Mouse (Mus musculus) heart, embryonic 13.5 days (tissue): Measurements from ENCODE around the gene Tbata. TPM values are rescaled to one million over a fixed set of nuclear protein-coding genes. Genes with fewer than 3 reads are reported as not detected.

Source experiments
- ATAC-seq: fragments of 200-750 bp; cut with Nextera tagmentation; 2 replicates; pipeline ENCODE4 v1.8.0; 2017; ENCODE audit warnings: moderate TSS enrichment; ENCODE audit not compliant: insufficient number of reproducible peaks, low FRiP score, low TSS enrichment; ENCODE audit errors: extremely low read depth
- H3K27ac ChIP-seq: fragments of 300-500 bp; sonication (generic); replicated peaks from 2 replicates; pipeline ENCODE4 v1.5.1; 2015; ENCODE audit warnings: moderate library complexity, mild to moderate bottlenecking, inconsistent platforms
- H3K27me3 ChIP-seq: fragments of 300-500 bp; sonication (generic); replicated peaks from 2 replicates; pipeline ENCODE4 v1.6.1; 2015; ENCODE audit warnings: mild to moderate bottlenecking, inconsistent platforms
- H3K36me3 ChIP-seq: fragments of 300-500 bp; sonication (generic); 2 replicates; pipeline ENCODE4 v1.6.1; 2015; ENCODE audit warnings: mild to moderate bottlenecking, inconsistent platforms
- H3K4me1 ChIP-seq: fragments of 300-500 bp; sonication (generic); 2 replicates; pipeline ENCODE4 v1.6.1; 2015; ENCODE audit warnings: inconsistent platforms
- H3K4me2 ChIP-seq: fragments of 300-500 bp; sonication (generic); 2 replicates; pipeline ENCODE4 v1.6.1; 2015; ENCODE audit warnings: inconsistent platforms, mild to moderate bottlenecking, moderate library complexity
- H3K4me3 ChIP-seq: fragments of 300-500 bp; sonication (generic); 2 replicates; pipeline ENCODE4 v1.5.1; 2015; ENCODE audit warnings: moderate library complexity, mild to moderate bottlenecking, inconsistent platforms
- H3K9ac ChIP-seq: fragments of 300-500 bp; sonication (generic); 2 replicates; pipeline ENCODE4 v1.6.1; 2015; ENCODE audit warnings: inconsistent platforms, mild to moderate bottlenecking, moderate library complexity
- H3K9me3 ChIP-seq: fragments of 300-500 bp; sonication (generic); 2 replicates; pipeline ENCODE4 v1.6.1; 2016; ENCODE audit warnings: inconsistent platforms
- WGBS: fragments of 180-500 bp; shearing (Covaris S2); methylation state at CpG from one replicate; pipeline ENCODE4 v1.1.7; 2015; ENCODE audit warnings: mixed read lengths; 5-methylcytosine and 5-hydroxymethylcytosine counted together
- polyA plus RNA-seq: library from polyadenylated mRNA; unstranded; fragments of >200 nt; fragmentation: Nextera tagmentation; extraction: Ambion mirVana; gene quantifications from 2 replicates; pipeline ENCODE4 v1.2.1, GENCODE M21; 2015

Gene Tbata
- polyA plus RNA-seq, result not detected in 2 replicates

GRCm38 (mm10) chr10:61171654-61172053, at the start of gene Tbata:
Gene Tbata (plus strand): TSS chr10:61171954.
- Histone ChIP-seq H3K9me3 (no peaks in the 10 kb centered on the region), H3K27ac (no peak within 1 kb of the TSS), H3K4me3 (no peak within 1 kb of the TSS), H3K9ac (no peak within 1 kb of the TSS), H3K36me3 (no peaks in the 10 kb centered on the region), H3K4me1 (peaks cover 9% of the 10 kb centered on the region; the same call in 1 of the 2 replicates), H3K4me2 (no peak within 1 kb of the TSS), H3K27me3 (peaks cover 36% of the 10 kb centered on the region)
- no peak for ATAC-seq
- 36% methylated on average over 3 of the region's 3 CpGs for WGBS

DNA sequence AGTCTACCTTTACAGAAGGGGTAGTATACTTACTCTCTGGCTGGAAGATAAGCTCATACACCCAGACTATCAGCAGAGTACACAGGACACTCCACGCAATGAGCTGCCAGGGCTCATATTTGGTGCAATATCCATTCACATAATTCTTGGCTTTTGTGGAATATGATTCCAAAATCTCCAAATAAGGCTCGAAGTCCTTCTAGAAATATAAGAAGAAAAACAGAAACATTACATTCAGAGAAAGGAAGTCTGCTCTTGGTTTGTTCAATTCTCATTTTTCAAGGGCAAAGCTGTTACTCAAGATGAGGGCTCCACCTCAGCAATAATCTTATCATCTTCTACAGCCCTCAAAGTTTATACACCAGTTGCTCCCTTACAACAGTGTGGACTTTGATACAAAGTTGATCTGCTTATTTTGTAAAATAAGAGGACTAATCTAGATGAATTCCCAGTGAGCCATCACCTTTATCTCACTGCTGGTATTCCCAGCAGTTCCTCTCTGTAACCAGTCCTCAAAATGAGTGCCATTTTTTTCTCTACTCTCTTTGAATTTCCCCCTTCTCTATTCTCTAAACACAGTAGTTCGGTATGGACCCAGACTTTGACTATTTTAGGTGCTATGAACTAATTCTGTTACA, 48.4 kb upstream of the Tbata start:
- Histone ChIP-seq H3K27ac (no peak overlapping the region), H3K4me1 (no peaks in the 10 kb centered on the region), H3K36me3 (peaks cover 36% of the 10 kb centered on the region), H3K27me3 (no peaks in the 10 kb centered on the region), H3K9ac (no peak overlapping the region), H3K4me3 (no peak overlapping the region), H3K4me2 (no peak overlapping the region), H3K9me3 (no peaks in the 10 kb centered on the region)
- 73% methylated on average over 3 of the region's 3 CpGs for WGBS
- no peak for ATAC-seq

GRCm38 (mm10) chr10:61124462-61124861, 47.3 kb upstream of the Tbata start:
- Histone ChIP-seq H3K36me3 (peaks cover 36% of the 10 kb centered on the region), H3K4me2 (no peak overlapping the region), H3K27me3 (no peaks in the 10 kb centered on the region), H3K4me3 (no peak overlapping the region), H3K4me1 (no peaks in the 10 kb centered on the region), H3K27ac (no peak overlapping the region), H3K9ac (no peak overlapping the region), H3K9me3 (no peaks in the 10 kb centered on the region)
- no peak for ATAC-seq
- WGBS, result 75% methylated on average over 2 of the region's 2 CpGs

- Histone ChIP-seq H3K27me3 (no peaks in the 10 kb centered on the region), H3K36me3 (peaks cover 30% of the 10 kb centered on the region), H3K9me3 (no peaks in the 10 kb centered on the region), H3K4me2 (no peak overlapping the region), H3K4me1 (no peaks in the 10 kb centered on the region), H3K27ac (no peak overlapping the region), H3K9ac (no peak overlapping the region), H3K4me3 (no peak overlapping the region)
- 93% methylated on average over 1 of the region's 1 CpGs for WGBS
- no peak for ATAC-seq
Observed at GRCm38 (mm10) chr10:61128701-61129365, 42.9 kb upstream of the Tbata start.

- Histone ChIP-seq H3K27me3 (no peaks in the 10 kb centered on the region), H3K9ac (no peak overlapping the region), H3K9me3 (no peaks in the 10 kb centered on the region), H3K36me3 (peaks cover 30% of the 10 kb centered on the region), H3K27ac (no peak overlapping the region), H3K4me3 (no peak overlapping the region), H3K4me2 (no peak overlapping the region), H3K4me1 (no peaks in the 10 kb centered on the region)
- whole genome bisulfite sequencing, result 81% methylated on average over 3 of the region's 3 CpGs
- ATAC-seq, result no peak
Observed at GRCm38 (mm10) chr10:61130959-61131358, 40.8 kb upstream of the Tbata start.

- no peak overlapping the region for H3K9ac ChIP-seq
- H3K9me3 ChIP-seq, result no peaks in the 10 kb centered on the region
- H3K4me3 ChIP-seq, result no peak overlapping the region
- no peak overlapping the region for H3K4me2 ChIP-seq
- no peaks in the 10 kb centered on the region for H3K4me1 ChIP-seq
- 67% methylated on average over 4 of the region's 4 CpGs for WGBS
- ATAC-seq, result no peak
- no peak overlapping the region for H3K27ac ChIP-seq
- peaks cover 29% of the 10 kb centered on the region for H3K36me3 ChIP-seq
- H3K27me3 ChIP-seq, result no peaks in the 10 kb centered on the region
Observed at GRCm38 (mm10) chr10:61134041-61134440, 37.7 kb upstream of the Tbata start.

DNA sequence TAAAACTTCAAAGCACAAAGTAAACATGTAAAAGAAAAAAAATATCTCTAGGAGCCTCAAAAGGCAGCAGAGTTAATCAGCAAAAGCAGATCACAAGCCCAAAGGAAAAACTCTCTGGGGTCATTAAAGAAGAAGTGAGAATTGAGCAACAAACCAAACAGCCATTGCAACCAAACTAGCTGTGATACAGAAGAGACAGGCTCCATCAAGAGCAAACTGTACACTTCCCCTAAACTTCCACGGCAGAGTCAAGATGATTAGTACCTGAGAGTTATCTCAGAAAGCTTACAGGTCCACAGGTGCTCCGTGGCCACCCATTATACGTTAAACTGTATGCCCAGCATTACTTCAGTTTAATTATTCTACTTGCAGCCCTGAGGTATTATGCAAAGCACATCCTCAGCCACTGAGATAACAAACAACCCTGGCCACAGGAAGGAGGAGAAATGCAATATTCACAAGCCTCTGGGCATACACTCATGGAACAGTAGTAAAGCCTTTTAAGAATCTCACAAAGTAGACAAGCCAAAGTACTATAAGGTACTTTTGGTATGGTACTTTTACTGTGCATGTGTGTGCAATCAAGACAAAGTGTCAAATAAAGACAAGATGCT, 36.4 kb upstream of the Tbata start:
- Histone ChIP-seq H3K27ac (no peak overlapping the region), H3K9ac (no peak overlapping the region), H3K4me2 (no peak overlapping the region), H3K36me3 (peaks cover 30% of the 10 kb centered on the region), H3K27me3 (no peaks in the 10 kb centered on the region), H3K4me3 (no peak overlapping the region), H3K4me1 (no peaks in the 10 kb centered on the region), H3K9me3 (no peaks in the 10 kb centered on the region)
- 50% methylated on average over 3 of the region's 3 CpGs for WGBS
- ATAC-seq, result no peak

GRCm38 (mm10) chr10:61137567-61137966, 34.2 kb upstream of the Tbata start:
- no peaks in the 10 kb centered on the region for H3K9me3 ChIP-seq
- no peaks in the 10 kb centered on the region for H3K27me3 ChIP-seq
- ATAC-seq, result no peak
- no peaks in the 10 kb centered on the region for H3K4me1 ChIP-seq
- H3K27ac ChIP-seq, result no peak overlapping the region
- H3K4me2 ChIP-seq, result no peak overlapping the region
- H3K4me3 ChIP-seq, result no peak overlapping the region
- 61% methylated on average over 1 of the region's 1 CpGs for WGBS
- H3K36me3 ChIP-seq, result peaks cover 29% of the 10 kb centered on the region
- no peak overlapping the region for H3K9ac ChIP-seq

GRCm38 (mm10) chr10:61143343-61143742, 28.4 kb upstream of the Tbata start:
- Histone ChIP-seq H3K9me3 (no peaks in the 10 kb centered on the region), H3K36me3 (peaks cover 25% of the 10 kb centered on the region), H3K4me1 (peaks cover 16% of the 10 kb centered on the region), H3K4me2 (no peak overlapping the region), H3K27me3 (no peaks in the 10 kb centered on the region), H3K4me3 (no peak overlapping the region), H3K27ac (no peak overlapping the region), H3K9ac (no peak overlapping the region)
- no peak for ATAC-seq
- 83% methylated on average over 2 of the region's 2 CpGs for WGBS

DNA sequence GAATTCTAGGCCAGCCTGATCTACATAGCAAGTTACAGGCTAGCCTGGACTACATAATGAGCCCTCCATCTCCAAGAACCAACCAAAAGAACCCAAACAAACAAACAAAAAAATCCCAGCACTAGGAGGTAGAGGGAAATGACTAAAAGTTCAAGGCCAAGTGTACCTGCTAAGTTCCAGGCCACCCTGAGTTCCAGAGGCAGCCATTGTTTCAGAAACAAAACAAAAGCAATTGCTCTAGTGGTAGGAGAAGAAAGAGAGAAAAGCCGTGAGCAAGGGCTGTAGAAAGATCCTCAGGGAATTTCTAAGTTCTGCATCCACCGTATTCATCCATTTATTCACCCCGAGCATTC, 26.0 kb upstream of the Tbata start:
- peak overlapping the region; percentile 99 for H3K4me2 ChIP-seq
- peaks cover 21% of the 10 kb centered on the region for H3K4me1 ChIP-seq
- H3K9me3 ChIP-seq, result no peaks in the 10 kb centered on the region
- H3K27ac ChIP-seq, result peak overlapping the region; percentile 96
- no peaks in the 10 kb centered on the region for H3K27me3 ChIP-seq
- 2% methylated on average over 3 of the region's 3 CpGs for WGBS
- no peak for ATAC-seq
- peak overlapping the region; percentile 90 for H3K4me3 ChIP-seq
- peak overlapping the region; percentile 98 for H3K9ac ChIP-seq
- peaks cover 15% of the 10 kb centered on the region for H3K36me3 ChIP-seq

DNA sequence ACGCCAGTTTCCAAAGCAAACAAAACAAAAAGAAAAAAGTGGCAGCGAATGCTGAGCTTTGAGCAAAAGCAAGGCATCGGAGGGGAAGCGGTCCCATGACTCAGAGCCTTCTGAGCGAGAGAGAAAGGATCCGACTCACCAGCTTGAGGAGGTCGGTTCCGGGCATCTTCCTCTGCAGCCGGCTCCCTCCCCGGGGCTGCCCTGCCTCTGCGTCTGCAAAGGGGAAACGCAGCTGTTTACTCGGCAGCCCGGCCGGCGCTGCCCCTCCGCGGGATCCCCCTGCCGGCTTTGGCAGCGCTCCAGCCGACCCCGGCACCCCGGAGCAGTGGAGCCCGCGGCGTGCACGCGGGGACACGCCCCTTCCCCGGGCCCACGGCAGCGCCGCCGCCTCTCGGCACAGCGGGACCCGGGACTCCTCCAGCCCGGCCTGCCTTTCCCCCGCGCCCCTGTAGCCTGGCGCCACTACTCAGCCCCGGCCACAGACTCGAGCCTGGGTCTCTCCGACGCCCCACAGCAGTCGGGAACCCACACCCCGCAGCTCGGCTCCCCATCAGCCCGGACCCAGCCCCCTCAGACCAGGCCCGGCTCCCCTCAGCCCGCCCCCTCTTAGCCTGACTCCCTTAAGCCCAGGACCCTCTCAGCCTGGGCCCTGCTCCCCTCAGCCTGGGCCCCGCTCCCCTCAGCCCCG, 25.5 kb upstream of the Tbata start:
- Histone ChIP-seq H3K4me3 (peak overlapping the region; percentile 90), H3K9ac (peak overlapping the region; percentile 98), H3K4me1 (peaks cover 21% of the 10 kb centered on the region), H3K27ac (peak overlapping the region; percentile 96), H3K9me3 (no peaks in the 10 kb centered on the region), H3K27me3 (no peaks in the 10 kb centered on the region), H3K36me3 (peaks cover 9% of the 10 kb centered on the region), H3K4me2 (peak overlapping the region; percentile 99)
- under 1% methylated on average over 43 of the region's 53 CpGs for WGBS
- ATAC-seq, result peak; percentile 17; the same call in 1 of the 2 replicates
